Mouse (Mus musculus) C2C12 (cell line): Measurements from ENCODE around the gene Slc1a5.

Experiments used
- CEBPB ChIP-seq: IDR thresholded peaks from one replicate; pipeline ENCODE4 v1.6.1; 2011; ENCODE audit warnings: low read depth, mild to moderate bottlenecking, control low read depth, moderate library complexity
- CTCF ChIP-seq: IDR thresholded peaks from one replicate; pipeline ENCODE4 v1.5.1; 2011; ENCODE audit not compliant: control insufficient read depth, insufficient read depth, insufficient read length
- FOSL1 ChIP-seq: IDR thresholded peaks from one replicate; pipeline ENCODE4 v1.8.0; 2011; ENCODE audit warnings: mild to moderate bottlenecking, low read length; ENCODE audit not compliant: poor library complexity, insufficient read depth, severe bottlenecking
- MAX ChIP-seq: IDR thresholded peaks from one replicate; pipeline ENCODE4 v1.6.1; 2011; ENCODE audit warnings: mild to moderate bottlenecking, control low read depth
- MYOD1 ChIP-seq: IDR thresholded peaks from one replicate; pipeline ENCODE4 v1.6.1; 2011; ENCODE audit warnings: low read depth; ENCODE audit not compliant: control insufficient read depth, insufficient read length
- MYOG ChIP-seq: IDR thresholded peaks from one replicate; pipeline ENCODE4 v1.6.1; 2011; ENCODE audit not compliant: control insufficient read depth, insufficient read length; ENCODE audit errors: extremely low read depth
- USF1 ChIP-seq: IDR thresholded peaks from one replicate; pipeline ENCODE4 v1.6.1; 2011; ENCODE audit warnings: low read depth, mild to moderate bottlenecking, control low read depth, moderate library complexity

- no peak for TF ChIP-seq CTCF
- TF ChIP-seq MAX, result no peak
- no peak for TF ChIP-seq CEBPB
- no peak for TF ChIP-seq USF1
- no peak for TF ChIP-seq MYOD1
- no peak for TF ChIP-seq MYOG
- no peak for TF ChIP-seq FOSL1
Measured at GRCm38 (mm10) chr7:16775888-16776287, 5.3 kb upstream of the Slc1a5 start.
